Mouse (Mus musculus) lung, postnatal 10 days (tissue): Measurements from ENCODE around the gene Gsdma3.

Source experiments
- DNase-seq: peaks from one replicate; pipeline ENCODE4 v3.0.0; 2021

Gene Gsdma3

GRCm38 (mm10) chr11:98625611-98626410, at the start of gene Gsdma3, which contains the start of gene Gm12355:
Gsdma3 (plus strand) TSS chr11:98626360.
Gm12355 (minus strand) TSS chr11:98625661.
- no peak for DNase-seq

GRCm38 (mm10) chr11:98577776-98578175, 48.4 kb upstream of the Gsdma3 start:
- DNase-seq = no peak

GRCm38 (mm10) chr11:98580301-98581121, 45.6 kb upstream of the Gsdma3 start:
- no peak for DNase-seq

- no peak for DNase-seq
Observed at GRCm38 (mm10) chr11:98581286-98582029, 44.7 kb upstream of the Gsdma3 start.

- no peak for DNase-seq
Observed at GRCm38 (mm10) chr11:98582030-98582388, 44.2 kb upstream of the Gsdma3 start.

GRCm38 (mm10) chr11:98582551-98583264, 43.5 kb upstream of the Gsdma3 start:
- no peak for DNase-seq

- DNase-seq = no peak
Observed at GRCm38 (mm10) chr11:98583265-98583552, 43.0 kb upstream of the Gsdma3 start.

- DNase-seq = no peak
Observed at GRCm38 (mm10) chr11:98583571-98583970, 42.6 kb upstream of the Gsdma3 start.

GRCm38 (mm10) chr11:98584146-98584545, 42.0 kb upstream of the Gsdma3 start:
- DNase-seq = no peak

GRCm38 (mm10) chr11:98584629-98585177, 41.5 kb upstream of the Gsdma3 start:
- DNase-seq = no peak

- DNase-seq = no peak
Observed at GRCm38 (mm10) chr11:98586087-98586891, 39.9 kb upstream of the Gsdma3 start.

- DNase-seq = peak; percentile 99
Observed at GRCm38 (mm10) chr11:98586892-98587563, 39.1 kb upstream of the Gsdma3 start, which contains the start of gene Ormdl3. Ormdl3 (minus strand) TSS chr11:98587368.

GRCm38 (mm10) chr11:98587684-98588546, 38.2 kb upstream of the Gsdma3 start:
- peak; percentile 93 for DNase-seq

GRCm38 (mm10) chr11:98588833-98589281, 37.3 kb upstream of the Gsdma3 start:
- DNase-seq = peak; percentile 50

- no peak for DNase-seq
Observed at GRCm38 (mm10) chr11:98589306-98589705, 36.9 kb upstream of the Gsdma3 start.

- no peak for DNase-seq
Observed at GRCm38 (mm10) chr11:98590548-98591445, 35.4 kb upstream of the Gsdma3 start.

- DNase-seq = no peak
Observed at GRCm38 (mm10) chr11:98595021-98595420, 31.1 kb upstream of the Gsdma3 start.

GRCm38 (mm10) chr11:98595473-98595872, 30.7 kb upstream of the Gsdma3 start:
- DNase-seq = no peak

- no peak for DNase-seq
Observed at GRCm38 (mm10) chr11:98595955-98596354, 30.2 kb upstream of the Gsdma3 start.
